23 mouse cellular contexts compared by ENCODE assay signal in the genomic region with DNA sequence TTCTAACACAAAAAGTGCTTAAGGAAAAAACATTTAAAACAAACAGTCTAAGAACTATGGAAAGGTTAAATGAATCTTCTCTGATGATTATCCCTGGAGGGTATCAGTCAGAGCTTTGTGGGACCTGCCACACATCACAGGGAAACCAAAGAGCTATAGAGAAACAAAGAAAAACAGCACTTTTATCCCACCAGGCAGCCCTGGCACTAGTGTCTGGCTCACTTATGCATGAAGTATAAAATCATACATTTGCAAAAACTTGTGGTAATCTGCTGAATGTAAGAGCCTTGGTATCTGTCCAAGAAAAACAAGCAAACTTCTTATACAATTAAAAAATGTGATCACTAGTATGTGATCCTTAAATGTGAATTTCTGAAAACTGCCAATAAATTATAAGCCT.
"Had no signal": no experiment of that assay in that cellular context is flagged by ENCODE, and none has a peak within 500 bp of the region (broad histone marks: within the 10 kb centered on the region; RNA-seq: fewer than 3 reads in every experiment).

No protein-coding gene starts in this region.

- H3K9ac ChIP-seq: limb, embryonic 13.5 days; liver, embryonic 12.5 days; liver, embryonic 15.5 days; lung, embryonic 15.5 days; midbrain, embryonic 13.5 days; neural tube, embryonic 12.5 days; neural tube, embryonic 15.5 days had no signal

- DNase-seq: kidney, adult 9 months; kidney, postnatal 14 days; kidney, postnatal 4 days; liver; lung, adult 18-20 months; lung, postnatal 10 days; lung, postnatal 36 days; right cerebral cortex, adult 18-20 months; right cerebral cortex, postnatal 14 days; right cerebral cortex, postnatal 4 days; thymus, adult 2 months; thymus, postnatal 14 days had no signal

- H3K27ac ChIP-seq: limb, embryonic 10.5 days; limb, embryonic 13.5 days; liver, embryonic 12.5 days; liver, embryonic 15.5 days; lung, embryonic 15.5 days; midbrain, embryonic 10.5 days; midbrain, embryonic 13.5 days; neural tube, embryonic 12.5 days; neural tube, embryonic 15.5 days; stomach, postnatal 0 days had no signal

- H3K4me1 ChIP-seq: limb, embryonic 10.5 days; limb, embryonic 13.5 days; liver, embryonic 12.5 days; liver, embryonic 15.5 days; lung, embryonic 15.5 days; megakaryocyte, embryonic 14.5 days; midbrain, embryonic 10.5 days; midbrain, embryonic 13.5 days; neural tube, embryonic 12.5 days; neural tube, embryonic 15.5 days had no signal

- H3K9me3 ChIP-seq: limb, embryonic 10.5 days; limb, embryonic 13.5 days; liver, embryonic 12.5 days; liver, embryonic 15.5 days; lung, embryonic 15.5 days; midbrain, embryonic 10.5 days; midbrain, embryonic 13.5 days; neural tube, embryonic 12.5 days; neural tube, embryonic 15.5 days had no signal

- H3K4me2 ChIP-seq: limb, embryonic 13.5 days; liver, embryonic 12.5 days; liver, embryonic 15.5 days; lung, embryonic 15.5 days; midbrain, embryonic 13.5 days; neural tube, embryonic 12.5 days; neural tube, embryonic 15.5 days had no signal

- H3K36me3 ChIP-seq: limb, embryonic 10.5 days; limb, embryonic 13.5 days; liver, embryonic 12.5 days; liver, embryonic 15.5 days; lung, embryonic 15.5 days; midbrain, embryonic 10.5 days; midbrain, embryonic 13.5 days; neural tube, embryonic 12.5 days; neural tube, embryonic 15.5 days had no signal

- H3K4me3 ChIP-seq: limb, embryonic 10.5 days; limb, embryonic 13.5 days; liver, embryonic 12.5 days; liver, embryonic 15.5 days; lung, embryonic 15.5 days; megakaryocyte, embryonic 14.5 days; midbrain, embryonic 10.5 days; midbrain, embryonic 13.5 days; neural tube, embryonic 12.5 days; neural tube, embryonic 15.5 days had no signal

- H3K27me3 ChIP-seq: limb, embryonic 13.5 days; liver, embryonic 12.5 days; liver, embryonic 15.5 days; lung, embryonic 15.5 days; megakaryocyte, embryonic 14.5 days; midbrain, embryonic 13.5 days; neural tube, embryonic 12.5 days; neural tube, embryonic 15.5 days had no signal

- ATAC-seq: liver, embryonic 12.5 days; midbrain, embryonic 13.5 days had no signal
